Mouse (Mus musculus): ENCODE measurements at regions not wholly inside any gene's neighbourhood (a gene's known extent, or its start where the extent isn't known, plus 50 kb on each side); places are given as distances from the start of the nearest gene placed in this dataset.

- ATAC-seq (replicated peaks; ENCODE audit: poor library complexity), result no peak
These were observed 66.9 kb upstream of the Tgfbr2 start for GRCm38 (mm10) chr9:116241933-116242526.

DNA sequence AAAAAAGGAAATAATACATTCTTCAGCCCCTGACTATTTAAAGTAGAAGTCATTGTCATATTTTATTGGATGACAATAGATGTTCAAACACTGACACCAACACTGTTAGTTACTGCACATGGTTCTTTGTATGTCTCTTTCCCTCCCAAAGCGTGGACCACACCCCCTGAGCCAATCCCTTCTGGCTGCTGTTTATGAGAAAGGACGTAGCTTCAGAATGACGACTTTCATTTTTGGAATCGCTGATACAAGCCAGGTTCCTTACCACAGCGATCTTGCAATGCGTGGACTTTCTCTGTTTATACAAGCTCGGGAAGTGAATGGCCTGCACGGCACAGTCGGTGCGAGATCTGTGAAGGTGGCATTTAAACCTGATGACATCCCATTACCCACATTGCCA lies 66.1 kb upstream of the Tgfbr2 start:
- ATAC-seq (replicated peaks; ENCODE audit: poor library complexity), result no peak

- peak; percentile 79 for ATAC-seq (replicated peaks; ENCODE audit: poor library complexity)
These were observed 61.7 kb upstream of the Tgfbr2 start for GRCm38 (mm10) chr9:116236836-116237235.

GRCm38 (mm10) chr9:116234170-116234569 lies 59.0 kb upstream of the Tgfbr2 start:
- no peak for ATAC-seq (replicated peaks; ENCODE audit: poor library complexity)

- ATAC-seq (replicated peaks; ENCODE audit: poor library complexity), result no peak
These were observed 57.2 kb upstream of the Tgfbr2 start for GRCm38 (mm10) chr9:116232386-116232785.

GRCm38 (mm10) chr9:116231351-116232311 lies 56.5 kb upstream of the Tgfbr2 start:
- ATAC-seq (replicated peaks; ENCODE audit: poor library complexity), result no peak

GRCm38 (mm10) chr9:116230346-116230745 lies 55.2 kb upstream of the Tgfbr2 start:
- ATAC-seq (replicated peaks; ENCODE audit: poor library complexity), result no peak

DNA sequence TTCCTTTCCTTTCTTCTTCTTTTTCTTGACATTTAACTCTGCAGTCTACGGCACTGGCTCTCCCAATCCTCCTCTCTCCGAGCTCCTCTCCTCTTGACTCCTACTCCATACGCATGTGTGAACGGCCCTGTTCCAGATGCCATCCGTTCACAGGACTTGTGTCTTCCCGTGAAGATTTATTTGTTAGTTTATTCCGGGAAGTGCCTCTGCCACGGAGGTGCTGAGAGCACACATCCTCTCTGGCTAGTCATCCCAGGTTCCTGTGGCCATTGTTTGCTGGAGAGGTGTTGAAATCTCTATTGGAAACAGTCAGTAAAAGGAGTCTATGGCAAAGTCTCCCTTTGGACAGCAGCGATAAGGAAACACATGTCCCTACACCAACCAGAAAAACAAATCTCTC lies 53.3 kb upstream of the Tgfbr2 start:
- ATAC-seq (replicated peaks; ENCODE audit: poor library complexity), result no peak

DNA sequence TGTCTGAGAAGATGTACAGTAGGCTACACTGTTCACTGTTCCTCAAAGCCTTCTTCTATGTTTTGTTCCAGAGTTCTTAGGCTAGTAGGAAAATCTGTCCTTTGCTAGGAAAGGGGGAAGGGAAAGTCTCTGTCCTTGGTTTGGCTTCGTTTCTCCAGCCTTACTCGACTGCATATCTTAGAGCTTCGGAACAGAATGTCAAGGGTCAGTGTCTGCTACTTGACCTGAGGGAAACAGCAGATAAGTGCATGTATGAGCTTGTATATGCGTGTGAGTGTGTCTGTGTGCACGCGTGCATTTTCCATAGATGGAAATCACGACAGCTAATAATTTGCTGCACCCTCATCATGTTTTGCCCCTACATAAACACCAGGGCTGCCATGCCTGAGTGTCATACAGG lies 52.6 kb upstream of the Tgfbr2 start:
- no peak for ATAC-seq (replicated peaks; ENCODE audit: poor library complexity)

Data from megakaryocyte progenitor cell, adult 5-6 weeks (primary cell).